Mouse (Mus musculus): ENCODE measurements around the gene Nf1. TPM values are rescaled to one million over a fixed set of nuclear protein-coding genes. Genes with fewer than 3 reads are reported as not detected.

Nf1 gene
- 11.2 and 14.9 TPM in 2 replicates for polyA plus RNA-seq (2012; rRNA removed)

- TF ChIP-seq POLR2A (IDR thresholded peaks at IDR 0.05; ENCODE audit: borderline replicate concordance, extremely low read depth, low read depth, low read length) (peak; percentile 77; the same call in 1 of the 2 replicates), CTCF (IDR thresholded peaks at IDR 0.05; ENCODE audit: insufficient read depth, low read length) (no peak)
- peak; percentile 90 for DNase-seq
- WGBS: under 1% methylated on average over 49 of the region's 49 CpGs
- H3K4me3 ChIP-seq (replicated peaks; ENCODE audit: extremely low read depth, low read depth, low read length): peak within 1 kb of the TSS; percentile 81
- H3K4me1 ChIP-seq (ENCODE audit: control insufficient read depth, insufficient read depth, low read length): peaks cover 10% of the 10 kb centered on the region; the same call in 1 of the 2 replicates
These were observed at the start of gene Nf1 for GRCm38 (mm10) chr11:79339234-79339807. Nf1 (plus strand) TSS chr11:79339693.

- WGBS: 41% methylated on average over 2 of the region's 2 CpGs
- no peak overlapping the region for H3K4me3 ChIP-seq (replicated peaks; ENCODE audit: extremely low read depth, low read depth, low read length)
- peaks cover 18% of the 10 kb centered on the region for H3K4me1 ChIP-seq (ENCODE audit: control insufficient read depth, insufficient read depth, low read length)
- no peak for DNase-seq
- TF ChIP-seq CTCF (IDR thresholded peaks at IDR 0.05; ENCODE audit: insufficient read depth, low read length): peak; percentile 83
- no peak for TF ChIP-seq POLR2A (IDR thresholded peaks at IDR 0.05; ENCODE audit: borderline replicate concordance, extremely low read depth, low read depth, low read length)
These were observed 49.0 kb upstream of the Nf1 start for GRCm38 (mm10) chr11:79290473-79290872.

- H3K4me3 ChIP-seq (replicated peaks; ENCODE audit: extremely low read depth, low read depth, low read length): no peak overlapping the region
- peaks cover 10% of the 10 kb centered on the region for H3K4me1 ChIP-seq (ENCODE audit: control insufficient read depth, insufficient read depth, low read length)
- DNase-seq: no peak
- WGBS: 60% methylated on average over 5 of the region's 5 CpGs
- no peak for TF ChIP-seq POLR2A (IDR thresholded peaks at IDR 0.05; ENCODE audit: borderline replicate concordance, extremely low read depth, low read depth, low read length)
- no peak for TF ChIP-seq CTCF (IDR thresholded peaks at IDR 0.05; ENCODE audit: insufficient read depth, low read length)
These were observed 47.8 kb upstream of the Nf1 start for GRCm38 (mm10) chr11:79291651-79292050.

GRCm38 (mm10) chr11:79292130-79292529, 47.4 kb upstream of the Nf1 start:
- Histone ChIP-seq H3K4me1 (ENCODE audit: control insufficient read depth, insufficient read depth, low read length) (peaks cover 9% of the 10 kb centered on the region; the same call in 1 of the 2 replicates), H3K4me3 (replicated peaks; ENCODE audit: extremely low read depth, low read depth, low read length) (no peak overlapping the region)
- DNase-seq: no peak
- no peak for TF ChIP-seq POLR2A (IDR thresholded peaks at IDR 0.05; ENCODE audit: borderline replicate concordance, extremely low read depth, low read depth, low read length)
- TF ChIP-seq CTCF (IDR thresholded peaks at IDR 0.05; ENCODE audit: insufficient read depth, low read length): no peak
- WGBS: 90% methylated on average over 3 of the region's 3 CpGs

- WGBS: 78% methylated on average over 3 of the region's 3 CpGs
- no peaks in the 10 kb centered on the region for H3K4me1 ChIP-seq (ENCODE audit: control insufficient read depth, insufficient read depth, low read length)
- no peak overlapping the region for H3K4me3 ChIP-seq (replicated peaks; ENCODE audit: extremely low read depth, low read depth, low read length)
- no peak for DNase-seq
- no peak for TF ChIP-seq POLR2A (IDR thresholded peaks at IDR 0.05; ENCODE audit: borderline replicate concordance, extremely low read depth, low read depth, low read length)
- TF ChIP-seq CTCF (IDR thresholded peaks at IDR 0.05; ENCODE audit: insufficient read depth, low read length): no peak
These were observed 46.5 kb upstream of the Nf1 start for GRCm38 (mm10) chr11:79293025-79293424.

- TF ChIP-seq CTCF (IDR thresholded peaks at IDR 0.05; ENCODE audit: insufficient read depth, low read length): no peak
- no peak for TF ChIP-seq POLR2A (IDR thresholded peaks at IDR 0.05; ENCODE audit: borderline replicate concordance, extremely low read depth, low read depth, low read length)
- no peak for DNase-seq
- Histone ChIP-seq H3K4me1 (ENCODE audit: control insufficient read depth, insufficient read depth, low read length) (no peaks in the 10 kb centered on the region), H3K4me3 (replicated peaks; ENCODE audit: extremely low read depth, low read depth, low read length) (no peak overlapping the region)
- 68% methylated on average over 1 of the region's 1 CpGs for WGBS
These were observed 45.5 kb upstream of the Nf1 start for GRCm38 (mm10) chr11:79293971-79294370.

- no peaks in the 10 kb centered on the region for H3K4me1 ChIP-seq (ENCODE audit: control insufficient read depth, insufficient read depth, low read length)
- WGBS: 35% methylated on average over 1 of the region's 1 CpGs
- TF ChIP-seq POLR2A (IDR thresholded peaks at IDR 0.05; ENCODE audit: borderline replicate concordance, extremely low read depth, low read depth, low read length) (no peak), CTCF (IDR thresholded peaks at IDR 0.05; ENCODE audit: insufficient read depth, low read length) (peak; percentile 43; the same call in 1 of the 2 replicates)
- peak; percentile 46 for DNase-seq
- no peak overlapping the region for H3K4me3 ChIP-seq (replicated peaks; ENCODE audit: extremely low read depth, low read depth, low read length)
These were observed 43.3 kb upstream of the Nf1 start for GRCm38 (mm10) chr11:79296167-79296566.

- WGBS: 48% methylated on average over 5 of the region's 5 CpGs
- TF ChIP-seq CTCF (IDR thresholded peaks at IDR 0.05; ENCODE audit: insufficient read depth, low read length): no peak
- no peak for TF ChIP-seq POLR2A (IDR thresholded peaks at IDR 0.05; ENCODE audit: borderline replicate concordance, extremely low read depth, low read depth, low read length)
- H3K4me3 ChIP-seq (replicated peaks; ENCODE audit: extremely low read depth, low read depth, low read length): no peak within 1 kb of the TSS
- H3K4me1 ChIP-seq (ENCODE audit: control insufficient read depth, insufficient read depth, low read length): no peaks in the 10 kb centered on the region
- no peak for DNase-seq
These were observed 42.5 kb upstream of the Nf1 start, which contains the start of gene Gm9964 for GRCm38 (mm10) chr11:79296856-79297491. Gm9964 (minus strand) TSS chr11:79296906.

GRCm38 (mm10) chr11:79299719-79300431, 39.6 kb upstream of the Nf1 start:
- peak; percentile 29; the same call in 1 of the 2 replicates for TF ChIP-seq CTCF (IDR thresholded peaks at IDR 0.05; ENCODE audit: insufficient read depth, low read length)
- TF ChIP-seq POLR2A (IDR thresholded peaks at IDR 0.05; ENCODE audit: borderline replicate concordance, extremely low read depth, low read depth, low read length): no peak

More at GRCm38 (mm10) chr11:79299719-79300431, 39.6 kb upstream of the Nf1 start:
- H3K4me1 ChIP-seq (ENCODE audit: control insufficient read depth, insufficient read depth, low read length): no peaks in the 10 kb centered on the region
- DNase-seq: no peak
- 73% methylated on average over 9 of the region's 9 CpGs for WGBS
- H3K4me3 ChIP-seq (replicated peaks; ENCODE audit: extremely low read depth, low read depth, low read length): no peak overlapping the region
